Mouse (Mus musculus) right cerebral cortex, adult 18-20 months (tissue): ENCODE data around the gene Esam.
A peak's percentile ranks its signal among the peaks of the same experiment; 100 is the strongest.

Experiments used
- DNase-seq: peaks from one replicate; pipeline ENCODE4 v3.0.0; 2022; ENCODE audit warnings: mixed read lengths

Gene Esam

GRCm38 (mm10) chr9:37530888-37531705 lies 3.2 kb downstream of the Esam start:
- DNase-seq: no peak

GRCm38 (mm10) chr9:37536851-37537250 lies 9.0 kb downstream of the Esam start:
- no peak for DNase-seq

GRCm38 (mm10) chr9:37537658-37538250 lies 9.9 kb downstream of the Esam start:
- no peak for DNase-seq

- no peak for DNase-seq
These were observed 11.5 kb downstream of the Esam start, which contains the start of gene Vsig2 for GRCm38 (mm10) chr9:37539170-37540025. Vsig2 (plus strand) TSS chr9:37539255.

GRCm38 (mm10) chr9:37540226-37540625 lies 12.3 kb downstream of the Esam start:
- DNase-seq: no peak

- no peak for DNase-seq
These were observed 13.1 kb downstream of the Esam start for GRCm38 (mm10) chr9:37540701-37541575.

- DNase-seq: no peak
These were observed 14.2 kb downstream of the Esam start for GRCm38 (mm10) chr9:37541851-37542642.

GRCm38 (mm10) chr9:37543869-37544440 lies 16.1 kb downstream of the Esam start:
- no peak for DNase-seq

GRCm38 (mm10) chr9:37544447-37545165 lies 16.7 kb downstream of the Esam start:
- peak; percentile 80 for DNase-seq

GRCm38 (mm10) chr9:37545166-37545610 lies 17.3 kb downstream of the Esam start:
- peak; percentile 13 for DNase-seq

GRCm38 (mm10) chr9:37545847-37546452 lies 18.1 kb downstream of the Esam start:
- DNase-seq: peak; percentile 22

GRCm38 (mm10) chr9:37546889-37547288 lies 19.0 kb downstream of the Esam start:
- no peak for DNase-seq

GRCm38 (mm10) chr9:37550435-37550834 lies 22.6 kb downstream of the Esam start:
- no peak for DNase-seq

- no peak for DNase-seq
These were observed 24.1 kb downstream of the Esam start for GRCm38 (mm10) chr9:37551751-37552531.

GRCm38 (mm10) chr9:37552536-37553293 lies 24.8 kb downstream of the Esam start, which contains the start of gene Nrgn:
Nrgn (minus strand) TSS chr9:37552904.
- peak; percentile 95 for DNase-seq

GRCm38 (mm10) chr9:37554279-37554678 lies 26.4 kb downstream of the Esam start:
- DNase-seq: no peak

GRCm38 (mm10) chr9:37554838-37555748 lies 27.2 kb downstream of the Esam start, which contains the start of gene Siae:
Siae (plus strand) TSS chr9:37555698.
- peak; percentile 73 for DNase-seq
